Mouse (Mus musculus): ENCODE results near the gene Ncf1. TPM values are rescaled to one million over a fixed set of nuclear protein-coding genes. Genes with fewer than 3 reads are reported as not detected.

Gene Ncf1
- total RNA-seq, 2 experiments from 2014 or later: 5.0 to 5.3 TPM

GRCm38 (mm10) chr5:134221708-134222150 lies 7.7 kb downstream of the Ncf1 start:
- intact Hi-C loops (cut with DNase I): no loop called here
- no peak for DNase-seq (ENCODE audit: low spot score)

- DNase-seq (ENCODE audit: low spot score): no peak
- intact Hi-C loops (cut with DNase I): no loop called here
Measured at GRCm38 (mm10) chr5:134221278-134221677, 8.1 kb downstream of the Ncf1 start.

- no peak for DNase-seq (ENCODE audit: low spot score)
- intact Hi-C loops (cut with DNase I): no loop called here
Measured at GRCm38 (mm10) chr5:134217900-134218299, 11.5 kb downstream of the Ncf1 start.

GRCm38 (mm10) chr5:134214021-134214806 lies 15.2 kb downstream of the Ncf1 start:
- DNase-seq (ENCODE audit: low spot score): no peak
- intact Hi-C loops (cut with DNase I): no loop called here

DNA sequence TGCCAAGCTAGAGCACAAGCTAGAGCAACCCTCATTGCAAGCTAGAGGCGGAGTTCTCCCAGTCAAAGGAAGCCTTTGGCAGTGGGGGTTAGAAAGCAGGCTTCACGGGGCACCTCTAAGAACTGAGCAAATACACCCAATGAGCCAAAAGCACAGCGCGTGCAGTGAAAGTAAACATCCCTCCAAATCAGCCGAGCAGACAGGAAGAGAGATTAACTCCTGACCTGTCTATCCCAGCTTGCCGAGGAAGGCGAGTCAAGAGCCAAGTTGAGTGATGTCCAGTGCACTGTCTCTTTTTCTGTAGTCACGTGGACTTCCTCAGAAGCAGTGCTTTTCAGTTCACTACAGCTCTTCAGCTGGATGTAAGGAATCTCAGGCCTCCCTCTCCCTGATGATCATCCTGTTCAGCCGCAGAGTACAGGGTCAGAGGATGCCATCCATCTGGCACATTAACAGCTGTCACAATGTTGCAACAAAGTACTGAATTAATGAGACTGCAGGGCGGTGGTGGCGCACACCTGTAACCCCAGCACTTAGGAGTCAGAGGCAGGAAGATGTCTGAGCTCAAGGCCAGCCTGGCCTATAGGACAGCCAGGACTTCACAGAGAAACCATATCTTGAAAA lies 19.4 kb downstream of the Ncf1 start:
- DNase-seq (ENCODE audit: low spot score): no peak
- intact Hi-C loops (cut with DNase I): no loop called here

GRCm38 (mm10) chr5:134206721-134207120 lies 22.7 kb downstream of the Ncf1 start:
- DNase-seq (ENCODE audit: low spot score): no peak
- intact Hi-C loops (cut with DNase I): no loop called here

GRCm38 (mm10) chr5:134193664-134194063 lies 35.8 kb downstream of the Ncf1 start:
- no peak for DNase-seq (ENCODE audit: low spot score)
- intact Hi-C loops (cut with DNase I): no loop called here

GRCm38 (mm10) chr5:134188571-134188970 lies 40.9 kb downstream of the Ncf1 start:
- no peak for DNase-seq (ENCODE audit: low spot score)

DNA sequence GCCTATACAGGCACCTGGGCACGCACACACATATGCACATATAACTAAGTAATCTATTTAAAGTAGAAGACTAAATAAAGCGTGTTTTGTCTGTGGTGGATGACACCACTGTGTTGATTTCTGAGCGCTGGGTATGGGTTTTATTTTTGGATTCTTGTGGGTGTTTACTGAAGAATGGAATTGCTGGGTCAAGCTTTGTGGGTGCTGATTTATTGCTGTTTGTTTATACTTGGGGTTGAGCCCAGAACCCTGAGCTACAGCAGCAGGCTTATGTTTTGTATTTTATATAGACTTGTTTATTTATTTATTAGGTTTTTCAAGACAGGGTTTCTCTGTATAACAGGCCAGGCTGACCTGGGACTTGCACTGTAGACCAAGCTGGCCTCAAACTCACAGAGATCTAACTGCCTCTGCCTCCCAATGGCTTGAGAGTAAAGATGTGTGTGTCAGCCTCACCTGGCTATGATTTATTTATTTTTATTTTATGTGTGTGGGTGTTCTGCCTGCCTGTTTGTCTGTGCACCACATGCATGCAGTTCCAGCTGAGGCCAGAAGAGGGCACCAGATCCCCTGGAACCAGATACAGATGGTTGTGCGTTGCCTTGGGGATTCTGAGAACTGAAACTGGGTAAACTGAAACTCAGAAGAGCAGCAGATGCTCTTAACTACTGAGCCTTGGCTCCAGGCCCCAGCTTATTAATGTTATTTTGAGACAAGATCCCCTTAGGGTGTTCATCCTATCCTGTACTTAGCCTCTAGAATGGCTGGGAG lies 42.3 kb downstream of the Ncf1 start:
- intact Hi-C loops (cut with DNase I): loop anchor here (10.0 kb wide), 1 partner anchor 128 kb away; the partner anchor contains the start of gene Gtf2i
- no peak for DNase-seq (ENCODE audit: low spot score)

More at GRCm38 (mm10) chr5:134188571-134188970, 40.9 kb downstream of the Ncf1 start:
- intact Hi-C loops (cut with DNase I): loop anchor here (10.0 kb wide), 1 partner anchor 126 kb away; the partner anchor contains the start of gene Gtf2i

DNA sequence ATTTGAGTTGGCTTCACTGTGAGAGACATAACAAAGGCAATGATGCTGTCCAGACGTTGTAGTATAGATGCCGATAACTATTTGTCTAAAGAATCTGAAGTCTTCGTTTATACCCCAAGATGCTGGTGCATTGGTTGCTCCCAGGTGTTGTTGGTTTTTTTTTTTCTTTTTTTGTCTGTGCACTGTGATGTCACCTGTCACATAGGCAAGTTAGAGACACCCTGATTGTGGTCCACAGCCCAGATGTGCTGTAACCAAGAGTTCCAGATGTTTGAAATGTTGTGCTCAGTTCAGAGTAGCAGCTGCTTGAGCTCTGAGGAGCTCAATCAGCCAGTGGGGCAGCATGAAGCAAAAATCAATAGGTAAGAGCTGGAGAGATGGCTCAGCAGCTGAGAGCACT lies 43.4 kb downstream of the Ncf1 start:
- DNase-seq (ENCODE audit: low spot score): no peak
- intact Hi-C loops (cut with DNase I): loop anchor here (10.0 kb wide), 1 partner anchor 129 kb away; the partner anchor contains the start of gene Gtf2i

DNA sequence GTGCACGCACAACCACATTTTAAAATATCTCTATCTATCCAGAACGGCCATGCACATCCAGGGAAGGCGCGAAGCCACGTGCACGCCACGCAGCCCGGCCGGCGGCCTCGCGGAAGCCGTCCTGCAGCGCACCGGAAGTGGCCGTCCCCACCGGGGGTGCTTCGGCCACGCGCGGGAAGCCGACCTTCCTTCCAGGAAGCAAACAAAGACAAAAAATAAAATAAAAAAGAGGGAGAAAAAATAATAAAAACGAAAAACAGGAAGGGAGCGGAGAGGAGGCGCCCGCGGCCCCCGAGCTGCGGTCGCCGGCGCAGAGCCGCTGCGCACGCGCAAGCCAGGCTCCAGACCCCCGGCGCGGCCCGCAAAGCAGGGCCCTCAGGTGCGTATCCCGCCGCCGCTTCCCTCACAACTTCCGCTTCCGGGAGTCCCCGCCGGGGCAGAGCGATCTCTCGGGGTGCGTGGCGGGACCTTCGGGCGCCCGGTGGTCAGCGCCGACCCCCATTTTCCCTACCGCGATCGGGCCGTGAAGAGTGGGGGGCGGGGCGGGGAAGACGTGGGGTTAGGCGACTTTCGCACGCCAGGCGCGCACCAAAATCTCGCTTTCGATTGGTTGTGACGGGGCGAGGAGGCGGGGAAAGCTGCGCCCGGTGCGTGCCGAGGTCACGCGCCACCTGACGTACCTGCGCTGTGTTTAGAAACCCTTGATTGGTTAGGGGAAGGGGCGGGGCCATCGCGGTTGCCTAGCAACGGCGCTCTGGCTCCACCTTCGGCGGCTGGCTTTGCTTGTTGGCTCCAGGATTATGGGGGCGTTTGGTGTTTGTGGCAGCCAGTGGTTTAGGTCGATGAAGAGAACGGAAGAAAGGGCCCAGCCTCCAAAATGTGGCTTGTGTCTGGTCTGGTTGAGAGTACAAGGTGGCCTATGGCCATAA lies 45.3 kb downstream of the Ncf1 start, which contains the start of gene Gtf2ird2:
Gene Gtf2ird2 (plus strand): TSS at position 140 of the 929 bp plus-strand sequence.
- intact Hi-C loops (cut with DNase I): loop anchor here (5.0 to 10.0 kb wide), 2 partner anchors 131 to 303 kb away; partner anchors contain the start of gene Gtf2i
- DNase-seq (ENCODE audit: low spot score): peak; percentile 96

DNA sequence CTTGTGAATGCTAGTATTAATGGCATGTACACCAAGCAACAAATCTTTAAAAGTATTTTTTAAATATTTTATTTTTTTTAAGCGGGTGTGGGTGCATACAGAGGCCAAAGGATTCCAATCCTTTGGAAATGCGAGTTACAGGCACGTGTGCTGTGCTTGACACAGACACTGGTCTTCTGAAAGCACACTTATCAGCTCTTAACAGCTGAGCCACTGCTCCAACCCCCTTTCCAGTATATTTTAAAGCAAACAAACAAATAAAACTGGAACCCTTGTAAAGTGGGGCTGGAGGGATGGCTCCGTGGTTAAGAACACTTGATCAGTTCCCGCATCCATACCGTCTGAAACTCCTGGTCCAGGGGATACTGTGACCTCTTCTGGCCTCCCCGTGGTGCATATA lies 46.3 kb downstream of the Ncf1 start:
- intact Hi-C loops (cut with DNase I): loop anchor here (5.0 to 10.0 kb wide), 2 partner anchors 132 to 304 kb away; partner anchors contain the start of gene Gtf2i

DNA sequence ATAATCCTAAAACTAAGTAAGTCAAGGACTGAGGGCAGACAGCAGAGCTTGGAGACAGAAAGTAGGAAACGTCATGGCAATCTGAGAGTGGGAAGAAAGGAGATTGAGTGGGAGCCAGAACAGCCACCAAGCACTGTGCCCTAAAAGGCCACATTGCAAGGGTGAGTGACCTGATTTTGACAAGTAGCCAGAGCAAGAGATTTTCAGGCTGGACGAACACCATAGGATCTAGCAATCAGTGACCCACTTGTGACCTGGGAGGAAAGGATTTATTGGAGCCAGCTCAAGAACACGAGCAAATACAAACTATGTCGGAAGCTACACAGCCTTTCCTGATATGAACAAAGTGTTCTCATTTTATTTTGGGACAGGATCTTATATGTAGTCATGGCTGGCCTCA lies 46.7 kb downstream of the Ncf1 start:
- peak; percentile 20 for DNase-seq (ENCODE audit: low spot score)
- intact Hi-C loops (cut with DNase I): loop anchor here (5.0 to 10.0 kb wide), 2 partner anchors 132 to 305 kb away; partner anchors contain the start of gene Gtf2i

More for the DNA sequence above, 46.3 kb downstream of the Ncf1 start:
- no peak for DNase-seq (ENCODE audit: low spot score)

DNA sequence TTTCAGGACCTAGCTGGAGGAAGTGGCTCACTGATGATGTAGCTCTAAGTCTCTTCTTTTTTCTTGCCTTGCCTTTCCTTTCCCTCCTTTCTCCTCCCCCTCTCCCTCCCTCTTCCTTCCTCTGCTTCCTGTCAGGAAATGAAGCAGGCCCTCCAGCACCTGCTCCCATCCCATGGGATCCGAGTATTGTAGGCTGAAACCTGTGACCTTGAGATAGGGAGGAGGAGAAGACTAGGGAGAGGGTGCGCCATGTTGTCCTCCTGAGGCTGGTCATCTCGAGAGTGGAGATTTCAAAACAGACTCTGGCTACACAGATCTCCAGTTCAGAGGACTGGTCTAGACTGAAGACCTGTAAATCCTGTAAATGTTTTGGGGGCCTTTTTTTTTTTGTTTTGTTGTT lies 47.3 kb downstream of the Ncf1 start:
- no peak for DNase-seq (ENCODE audit: low spot score)
- intact Hi-C loops (cut with DNase I): loop anchor here (5.0 to 10.0 kb wide), 2 partner anchors 133 to 305 kb away; partner anchors contain the start of gene Gtf2i

- DNase-seq (ENCODE audit: low spot score): no peak
- intact Hi-C loops (cut with DNase I): loop anchor here (5.0 to 10.0 kb wide), 2 partner anchors 135 to 307 kb away; partner anchors contain the start of gene Gtf2i
Measured at GRCm38 (mm10) chr5:134179871-134180270, 49.6 kb downstream of the Ncf1 start.

DNA sequence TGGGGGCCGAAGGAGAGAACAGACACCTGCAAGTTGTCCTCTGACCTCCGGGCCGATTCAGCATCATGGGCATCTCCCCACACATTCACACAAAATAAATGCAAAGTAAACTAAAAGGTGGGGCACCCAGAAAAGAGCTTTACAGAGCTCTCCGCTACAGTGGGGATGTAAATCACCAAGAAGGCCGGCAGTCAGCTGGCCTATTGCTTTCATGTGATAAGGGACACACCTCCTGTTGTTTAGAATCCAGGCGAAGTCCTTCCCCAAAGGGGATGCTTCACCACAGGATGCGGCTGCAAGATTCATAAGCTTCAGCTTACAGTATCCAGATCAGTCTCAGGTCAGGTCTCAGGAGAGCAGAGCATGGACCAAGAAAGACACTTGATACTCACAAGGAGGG lies 50.9 kb downstream of the Ncf1 start:
- intact Hi-C loops (cut with DNase I): no loop called here
- no peak for DNase-seq (ENCODE audit: low spot score)

- peak; percentile 67 for DNase-seq (ENCODE audit: low spot score)
- intact Hi-C loops (cut with DNase I): no loop called here
Measured at GRCm38 (mm10) chr5:134176169-134176881, 53.1 kb downstream of the Ncf1 start, which contains the start of gene Rcc1l. Gene Rcc1l (minus strand): TSS chr5:134176774.

DNA sequence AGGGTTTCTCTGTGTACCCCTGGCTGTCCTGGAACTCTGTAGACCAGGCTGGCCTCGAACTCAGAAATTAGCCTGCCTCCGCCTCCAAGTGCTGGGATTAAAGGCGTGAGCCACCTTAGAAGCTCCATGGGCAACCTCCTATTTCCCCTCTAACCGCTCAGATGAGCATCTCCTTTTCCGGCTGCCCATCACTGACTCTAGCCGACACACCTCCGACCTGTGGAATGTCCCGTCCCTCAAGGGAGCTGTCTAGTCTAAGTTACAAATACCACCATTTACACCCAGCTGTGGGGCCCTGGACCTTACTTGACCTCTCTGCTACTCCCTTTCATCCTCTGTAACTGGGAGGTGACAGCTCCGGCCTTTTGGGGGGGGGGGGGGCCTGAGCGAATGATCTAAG lies 53.7 kb downstream of the Ncf1 start:
- no peak for DNase-seq (ENCODE audit: low spot score)
- intact Hi-C loops (cut with DNase I): no loop called here

Data from heart, postnatal 25 days (tissue).